Mouse (Mus musculus): Measurements from ENCODE around the gene Adrm1. TPM values are rescaled to one million over a fixed set of nuclear protein-coding genes. Genes with fewer than 3 reads are reported as not detected.

The Adrm1 gene
- 159 TPM in 2 replicates for polyA plus RNA-seq (2014; fragmentation: Nextera tagmentation; extraction: Ambion mirVana)

- Histone ChIP-seq H3K4me3 (ENCODE audit: low read depth, low read length) (peak within 1 kb of the TSS; percentile 89), H3K4me2 (ENCODE audit: low read length) (peak within 1 kb of the TSS; percentile 99), H3K4me1 (replicated peaks; ENCODE audit: control insufficient read depth, insufficient read depth, low read length) (peaks cover 13% of the 10 kb centered on the region; the same call in 1 of the 2 replicates), H3K36me3 (ENCODE audit: control insufficient read depth, insufficient read depth, low read length) (peaks cover 30% of the 10 kb centered on the region), H3K27ac (ENCODE audit: low read depth) (peak within 1 kb of the TSS; percentile 88), H3K27me3 (replicated peaks; ENCODE audit: control insufficient read depth, insufficient read depth, low read length) (no peaks in the 10 kb centered on the region), H3K9ac (ENCODE audit: low read length) (peak within 1 kb of the TSS; percentile 93), H3K9me3 (ENCODE audit: control insufficient read depth, low read length) (no peaks in the 10 kb centered on the region)
- ATAC-seq (replicated peaks; ENCODE audit: low FRiP score, low TSS enrichment, low read depth), result peak; percentile 97
- DNase-seq (ENCODE audit: low spot score), result peak; percentile 98
- WGBS, result 3% methylated on average over 41 of the region's 41 CpGs
These were observed at the start of gene Adrm1 for GRCm38 (mm10) chr2:180170806-180171521. Adrm1 (plus strand) TSS chr2:180171485.

- no peak overlapping the region for H3K27ac ChIP-seq (ENCODE audit: low read depth)
- 0 out of 2 replicates have a peak, but pooled peaks cover 3% of the 10 kb centered on the region for H3K36me3 ChIP-seq (ENCODE audit: control insufficient read depth, insufficient read depth, low read length)
- no peak overlapping the region for H3K4me2 ChIP-seq (ENCODE audit: low read length)
- no peak overlapping the region for H3K9ac ChIP-seq (ENCODE audit: low read length)
- no peaks in the 10 kb centered on the region for H3K9me3 ChIP-seq (ENCODE audit: control insufficient read depth, low read length)
- ATAC-seq (replicated peaks; ENCODE audit: low FRiP score, low TSS enrichment, low read depth), result no peak
- WGBS, result 89% methylated on average over 2 of the region's 2 CpGs
- no peaks in the 10 kb centered on the region for H3K27me3 ChIP-seq (replicated peaks; ENCODE audit: control insufficient read depth, insufficient read depth, low read length)
- H3K4me3 ChIP-seq (ENCODE audit: low read depth, low read length), result no peak overlapping the region
- peaks cover 11% of the 10 kb centered on the region; the same call in 1 of the 2 replicates for H3K4me1 ChIP-seq (replicated peaks; ENCODE audit: control insufficient read depth, insufficient read depth, low read length)
- DNase-seq (ENCODE audit: low spot score), result no peak
These were observed 47.1 kb upstream of the Adrm1 start for GRCm38 (mm10) chr2:180124192-180124591.

- 0 out of 2 replicates have a peak, but pooled peaks cover 6% of the 10 kb centered on the region for H3K4me1 ChIP-seq (replicated peaks; ENCODE audit: control insufficient read depth, insufficient read depth, low read length)
- no peak overlapping the region for H3K4me2 ChIP-seq (ENCODE audit: low read length)
- H3K27ac ChIP-seq (ENCODE audit: low read depth), result no peak overlapping the region
- no peaks in the 10 kb centered on the region for H3K9me3 ChIP-seq (ENCODE audit: control insufficient read depth, low read length)
- DNase-seq (ENCODE audit: low spot score), result no peak
- WGBS, result 15% methylated on average over 4 of the region's 4 CpGs
- H3K9ac ChIP-seq (ENCODE audit: low read length), result no peak overlapping the region
- H3K4me3 ChIP-seq (ENCODE audit: low read depth, low read length), result no peak overlapping the region
- no peak for ATAC-seq (replicated peaks; ENCODE audit: low FRiP score, low TSS enrichment, low read depth)
- H3K36me3 ChIP-seq (ENCODE audit: control insufficient read depth, insufficient read depth, low read length), result 0 out of 2 replicates have a peak, but pooled peaks cover 3% of the 10 kb centered on the region
- no peaks in the 10 kb centered on the region for H3K27me3 ChIP-seq (replicated peaks; ENCODE audit: control insufficient read depth, insufficient read depth, low read length)
These were observed 45.1 kb upstream of the Adrm1 start for GRCm38 (mm10) chr2:180126195-180126594.

- DNase-seq (ENCODE audit: low spot score) (no peak), ATAC-seq (replicated peaks; ENCODE audit: low FRiP score, low TSS enrichment, low read depth) (no peak)
- no peak overlapping the region for H3K9ac ChIP-seq (ENCODE audit: low read length)
- no peak overlapping the region for H3K4me3 ChIP-seq (ENCODE audit: low read depth, low read length)
- 0 out of 2 replicates have a peak, but pooled peaks cover 6% of the 10 kb centered on the region for H3K4me1 ChIP-seq (replicated peaks; ENCODE audit: control insufficient read depth, insufficient read depth, low read length)
- H3K36me3 ChIP-seq (ENCODE audit: control insufficient read depth, insufficient read depth, low read length), result no peaks in the 10 kb centered on the region
- H3K4me2 ChIP-seq (ENCODE audit: low read length), result no peak overlapping the region
- H3K27ac ChIP-seq (ENCODE audit: low read depth), result no peak overlapping the region
- no peaks in the 10 kb centered on the region for H3K27me3 ChIP-seq (replicated peaks; ENCODE audit: control insufficient read depth, insufficient read depth, low read length)
- H3K9me3 ChIP-seq (ENCODE audit: control insufficient read depth, low read length), result no peaks in the 10 kb centered on the region
- WGBS, result 64% methylated on average over 1 of the region's 1 CpGs
These were observed 43.6 kb upstream of the Adrm1 start for GRCm38 (mm10) chr2:180127675-180128074.

- H3K36me3 ChIP-seq (ENCODE audit: control insufficient read depth, insufficient read depth, low read length), result peaks cover 6% of the 10 kb centered on the region
- H3K4me1 ChIP-seq (replicated peaks; ENCODE audit: control insufficient read depth, insufficient read depth, low read length), result no peaks in the 10 kb centered on the region
- no peaks in the 10 kb centered on the region for H3K27me3 ChIP-seq (replicated peaks; ENCODE audit: control insufficient read depth, insufficient read depth, low read length)
- DNase-seq (ENCODE audit: low spot score) (no peak), ATAC-seq (replicated peaks; ENCODE audit: low FRiP score, low TSS enrichment, low read depth) (no peak)
- H3K9ac ChIP-seq (ENCODE audit: low read length), result no peak overlapping the region
- no peaks in the 10 kb centered on the region for H3K9me3 ChIP-seq (ENCODE audit: control insufficient read depth, low read length)
- 90% methylated on average over 4 of the region's 4 CpGs for WGBS
- H3K27ac ChIP-seq (ENCODE audit: low read depth), result no peak overlapping the region
- no peak overlapping the region for H3K4me2 ChIP-seq (ENCODE audit: low read length)
- H3K4me3 ChIP-seq (ENCODE audit: low read depth, low read length), result no peak overlapping the region
These were observed 38.1 kb upstream of the Adrm1 start for GRCm38 (mm10) chr2:180133231-180133630.

- H3K4me3 ChIP-seq (ENCODE audit: low read depth, low read length), result no peak overlapping the region
- no peak overlapping the region for H3K4me2 ChIP-seq (ENCODE audit: low read length)
- no peaks in the 10 kb centered on the region for H3K27me3 ChIP-seq (replicated peaks; ENCODE audit: control insufficient read depth, insufficient read depth, low read length)
- H3K36me3 ChIP-seq (ENCODE audit: control insufficient read depth, insufficient read depth, low read length), result peaks cover 12% of the 10 kb centered on the region
- no peaks in the 10 kb centered on the region for H3K9me3 ChIP-seq (ENCODE audit: control insufficient read depth, low read length)
- no peak overlapping the region for H3K27ac ChIP-seq (ENCODE audit: low read depth)
- DNase-seq (ENCODE audit: low spot score) (no peak), ATAC-seq (replicated peaks; ENCODE audit: low FRiP score, low TSS enrichment, low read depth) (no peak)
- H3K4me1 ChIP-seq (replicated peaks; ENCODE audit: control insufficient read depth, insufficient read depth, low read length), result no peaks in the 10 kb centered on the region
- H3K9ac ChIP-seq (ENCODE audit: low read length), result no peak overlapping the region
- WGBS, result 83% methylated on average over 3 of the region's 3 CpGs
These were observed 37.4 kb upstream of the Adrm1 start for GRCm38 (mm10) chr2:180133911-180134310.

GRCm38 (mm10) chr2:180135414-180135813 is 35.9 kb upstream of the Adrm1 start:
- Histone ChIP-seq H3K9me3 (ENCODE audit: control insufficient read depth, low read length) (no peaks in the 10 kb centered on the region), H3K27me3 (replicated peaks; ENCODE audit: control insufficient read depth, insufficient read depth, low read length) (no peaks in the 10 kb centered on the region), H3K4me2 (ENCODE audit: low read length) (no peak overlapping the region), H3K36me3 (ENCODE audit: control insufficient read depth, insufficient read depth, low read length) (peaks cover 19% of the 10 kb centered on the region), H3K4me1 (replicated peaks; ENCODE audit: control insufficient read depth, insufficient read depth, low read length) (no peaks in the 10 kb centered on the region), H3K27ac (ENCODE audit: low read depth) (no peak overlapping the region), H3K4me3 (ENCODE audit: low read depth, low read length) (no peak overlapping the region), H3K9ac (ENCODE audit: low read length) (no peak overlapping the region)
- DNase-seq (ENCODE audit: low spot score), result no peak
- no peak for ATAC-seq (replicated peaks; ENCODE audit: low FRiP score, low TSS enrichment, low read depth)
- 83% methylated on average over 5 of the region's 5 CpGs for WGBS

- H3K9me3 ChIP-seq (ENCODE audit: control insufficient read depth, low read length), result no peaks in the 10 kb centered on the region
- H3K36me3 ChIP-seq (ENCODE audit: control insufficient read depth, insufficient read depth, low read length), result peaks cover 56% of the 10 kb centered on the region
- no peaks in the 10 kb centered on the region for H3K27me3 ChIP-seq (replicated peaks; ENCODE audit: control insufficient read depth, insufficient read depth, low read length)
- no peak overlapping the region for H3K27ac ChIP-seq (ENCODE audit: low read depth)
- H3K4me2 ChIP-seq (ENCODE audit: low read length), result no peak overlapping the region
- DNase-seq (ENCODE audit: low spot score) (no peak), ATAC-seq (replicated peaks; ENCODE audit: low FRiP score, low TSS enrichment, low read depth) (no peak)
- WGBS, result 97% methylated on average over 2 of the region's 2 CpGs
- H3K4me3 ChIP-seq (ENCODE audit: low read depth, low read length), result no peak overlapping the region
- no peak overlapping the region for H3K9ac ChIP-seq (ENCODE audit: low read length)
- H3K4me1 ChIP-seq (replicated peaks; ENCODE audit: control insufficient read depth, insufficient read depth, low read length), result no peaks in the 10 kb centered on the region
These were observed 25.2 kb upstream of the Adrm1 start for GRCm38 (mm10) chr2:180146091-180146490.

GRCm38 (mm10) chr2:180147379-180147778 is 23.9 kb upstream of the Adrm1 start:
- H3K27ac ChIP-seq (ENCODE audit: low read depth), result no peak overlapping the region
- no peak for ATAC-seq (replicated peaks; ENCODE audit: low FRiP score, low TSS enrichment, low read depth)
- peaks cover 60% of the 10 kb centered on the region for H3K36me3 ChIP-seq (ENCODE audit: control insufficient read depth, insufficient read depth, low read length)

More at GRCm38 (mm10) chr2:180147379-180147778, 23.9 kb upstream of the Adrm1 start:
- H3K4me2 ChIP-seq (ENCODE audit: low read length), result no peak overlapping the region
- H3K4me1 ChIP-seq (replicated peaks; ENCODE audit: control insufficient read depth, insufficient read depth, low read length), result no peaks in the 10 kb centered on the region
- no peaks in the 10 kb centered on the region for H3K9me3 ChIP-seq (ENCODE audit: control insufficient read depth, low read length)
- no peak overlapping the region for H3K4me3 ChIP-seq (ENCODE audit: low read depth, low read length)
- WGBS, result 85% methylated on average over 6 of the region's 6 CpGs
- no peak overlapping the region for H3K9ac ChIP-seq (ENCODE audit: low read length)
- H3K27me3 ChIP-seq (replicated peaks; ENCODE audit: control insufficient read depth, insufficient read depth, low read length), result no peaks in the 10 kb centered on the region
- no peak for DNase-seq (ENCODE audit: low spot score)
